Mouse (Mus musculus): ENCODE results near the gene Atp1a1.

DNA sequence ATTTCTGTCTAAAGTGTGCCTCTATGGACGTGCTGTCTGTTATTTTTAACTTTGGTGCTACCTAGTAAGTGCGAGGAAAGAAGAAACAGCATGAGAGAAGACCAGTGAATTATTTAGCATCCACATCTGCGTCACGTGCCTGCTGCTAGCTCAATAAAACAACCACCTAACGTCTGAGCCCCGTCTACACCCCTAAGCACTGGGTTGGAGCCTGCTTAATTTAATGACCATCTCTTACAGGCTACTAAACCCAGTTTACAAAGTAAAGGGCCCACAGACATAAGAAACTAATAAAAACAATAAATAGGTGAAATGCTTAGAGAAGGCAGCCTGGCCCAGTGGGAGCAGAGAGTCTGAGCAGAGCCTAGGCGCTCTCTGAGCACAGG, 11.2 kb downstream of the Atp1a1 start:
- no peak for TF ChIP-seq CTCF (IDR thresholded peaks at IDR 0.05; ENCODE audit: low read depth, low read length)
- TF ChIP-seq POLR2A (IDR thresholded peaks at IDR 0.05; ENCODE audit: borderline replicate concordance, low read depth, low read length), result no peak

All from bone marrow macrophage, adult 2 months (primary cell).